Mouse (Mus musculus) E14TG2a.4 (cell line): ENCODE results near the gene Olfr1308.

ENCODE experiments used
- CTCF ChIP-seq: conservative IDR thresholded peaks from 2 replicates; pipeline ENCODE4 v1.5.1; 2014; ENCODE audit warnings: low read length
- NANOG ChIP-seq: IDR thresholded peaks from 2 replicates; pipeline ENCODE4 v1.6.1; 2014; ENCODE audit warnings: borderline replicate concordance, low read length, mixed read lengths
- POU5F1 ChIP-seq: IDR thresholded peaks from 2 replicates; pipeline ENCODE4 v1.6.1; 2014; ENCODE audit warnings: low read length, borderline replicate concordance

GRCm38 (mm10) chr2:111964844-111965243 is at the start of gene Olfr1308:
- TF ChIP-seq CTCF, result no peak
- TF ChIP-seq NANOG, result no peak
- no peak for TF ChIP-seq POU5F1
